Mouse (Mus musculus) T-helper 1 cell (primary cell): Measurements from ENCODE around the gene Pcna.

Source experiments
- in situ Hi-C: fragments of 300-600 bp; cut with MboI, MseI; formaldehyde crosslinking; loops from one replicate; pipeline ENCODE4 v1.15.1; 2025; ENCODE audit warnings: high pct_unique_total_duplicates

Gene Pcna

DNA sequence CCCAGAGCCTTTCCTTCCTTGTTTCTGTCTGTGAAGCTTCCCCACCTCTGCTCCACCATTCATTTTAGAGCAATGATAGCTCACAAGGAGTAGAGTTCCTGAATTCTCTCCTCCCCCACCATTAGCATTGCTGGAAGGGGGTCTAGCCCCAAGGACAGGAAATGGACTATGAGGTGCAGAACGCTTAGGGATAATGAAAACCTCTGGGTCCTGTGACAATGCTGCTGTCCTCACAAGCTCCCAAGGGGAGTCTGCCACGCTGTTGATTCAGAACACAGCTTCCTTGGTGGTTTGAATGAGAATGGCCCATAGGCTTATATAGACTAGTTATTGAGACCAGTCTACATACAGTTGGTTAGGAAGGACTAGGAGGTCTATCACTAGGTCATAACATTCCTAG, 17.8 kb downstream of the Pcna start:
- in situ Hi-C loops = loop anchor here (5.0 kb wide), 1 partner anchor 88 kb away; the partner anchor contains the start of gene Slc23a2

DNA sequence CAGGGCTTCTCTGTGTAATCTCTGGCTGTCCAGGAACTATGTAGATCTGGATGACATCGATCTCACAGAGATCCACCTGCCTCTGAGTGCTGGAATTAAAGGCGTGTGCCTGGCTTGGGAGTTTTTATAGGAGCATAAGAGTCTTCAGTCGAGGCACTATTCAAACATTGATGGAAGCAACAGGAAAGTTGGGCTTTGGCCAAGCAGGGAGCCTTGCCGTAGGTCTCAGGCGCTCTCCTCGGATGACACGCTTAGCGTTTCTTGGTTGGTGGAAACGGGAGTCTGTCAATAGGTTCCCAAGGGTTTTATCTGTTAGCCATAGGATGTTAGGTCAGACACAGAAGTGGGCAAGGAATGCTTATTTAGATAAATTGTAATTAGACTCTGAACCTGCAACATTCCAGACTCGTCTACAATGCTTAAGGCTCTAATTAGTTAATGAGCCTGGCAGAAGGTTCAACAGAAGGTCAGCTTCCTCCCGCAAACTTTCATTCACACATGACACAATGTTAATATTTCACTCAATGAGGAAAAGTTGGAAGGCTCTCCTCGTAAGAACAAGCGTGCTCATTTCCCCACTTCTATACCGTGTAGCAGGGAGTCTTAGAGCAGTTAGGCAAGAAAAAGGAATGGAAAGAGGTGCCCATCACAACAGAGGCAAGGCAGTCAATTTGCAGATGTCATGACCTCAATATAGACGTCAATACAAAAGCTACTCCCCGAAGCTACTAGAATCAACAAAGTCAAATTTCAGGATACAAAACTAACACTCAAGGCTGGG, 18.9 kb downstream of the Pcna start:
- in situ Hi-C loops = no loop called here

DNA sequence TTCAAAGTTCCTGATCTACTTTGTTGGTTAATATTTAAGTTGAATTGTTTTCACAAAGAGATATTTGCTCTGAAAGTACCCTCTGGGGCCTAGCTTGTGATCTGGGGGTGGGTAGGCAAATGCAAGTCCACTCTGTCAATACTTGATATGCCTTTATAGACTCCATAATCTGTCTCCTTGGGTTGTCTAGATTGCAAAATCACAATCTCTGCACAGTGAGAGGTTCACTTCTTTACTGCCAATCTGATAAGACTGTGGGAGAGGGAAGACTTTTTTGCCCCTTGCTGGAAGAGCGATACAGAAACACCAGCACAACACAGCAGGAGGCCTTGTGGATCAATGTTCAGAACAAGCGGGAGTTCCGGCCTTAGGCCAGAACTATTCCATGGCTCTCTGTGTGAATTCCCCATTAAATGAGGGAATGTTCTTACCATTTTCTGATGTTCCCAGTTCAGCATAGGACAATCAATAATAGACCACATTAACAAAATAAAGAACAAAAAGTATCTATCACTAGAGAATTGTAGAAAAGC, 20.6 kb downstream of the Pcna start:
- in situ Hi-C loops = no loop called here

DNA sequence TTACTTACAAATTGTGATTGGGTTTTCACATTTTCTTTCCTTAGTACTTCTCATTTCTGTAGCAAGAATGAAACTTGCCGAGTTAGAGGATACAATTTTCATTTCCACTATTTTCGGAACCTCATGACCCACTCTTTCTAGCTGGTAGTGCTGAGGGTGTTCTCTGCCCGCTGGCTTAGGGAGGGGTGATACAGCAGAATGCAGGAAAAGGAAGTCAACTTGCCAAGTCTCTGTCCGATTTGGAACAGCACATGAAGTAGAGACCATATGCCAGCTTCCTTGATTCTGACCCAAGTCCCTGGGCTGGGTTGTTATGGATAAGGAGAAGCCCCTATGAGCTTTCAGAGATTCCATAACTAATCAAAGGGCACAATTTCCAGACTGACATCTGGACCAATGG, 28.8 kb downstream of the Pcna start:
- in situ Hi-C loops = loop anchor here (5.0 kb wide), 1 partner anchor 62 kb away; no protein-coding TSS in a partner anchor

DNA sequence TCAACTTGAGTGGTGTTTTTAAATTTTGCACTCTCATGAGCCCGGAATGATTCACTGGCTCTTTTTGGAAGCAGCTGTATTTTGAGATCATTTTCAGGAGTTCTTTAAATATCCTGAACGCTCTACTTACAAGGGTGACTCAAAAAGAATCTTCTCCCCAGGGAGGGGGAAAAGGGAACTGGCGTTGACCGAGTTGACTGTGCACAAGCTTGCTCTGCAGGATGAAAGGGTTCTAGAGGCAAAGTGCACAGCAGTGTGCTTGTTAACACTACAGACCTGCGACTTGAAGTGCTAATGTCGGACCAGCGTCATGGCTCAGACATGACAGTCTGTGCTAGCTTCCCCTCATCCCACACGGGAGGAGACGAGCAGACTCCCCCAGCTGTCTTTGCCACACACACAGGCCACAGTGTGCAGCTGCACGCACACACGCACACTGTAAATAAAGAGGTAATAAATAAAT, 31.5 kb downstream of the Pcna start:
- in situ Hi-C loops = loop anchor here (5.0 kb wide), 1 partner anchor 59 kb away; no protein-coding TSS in a partner anchor

DNA sequence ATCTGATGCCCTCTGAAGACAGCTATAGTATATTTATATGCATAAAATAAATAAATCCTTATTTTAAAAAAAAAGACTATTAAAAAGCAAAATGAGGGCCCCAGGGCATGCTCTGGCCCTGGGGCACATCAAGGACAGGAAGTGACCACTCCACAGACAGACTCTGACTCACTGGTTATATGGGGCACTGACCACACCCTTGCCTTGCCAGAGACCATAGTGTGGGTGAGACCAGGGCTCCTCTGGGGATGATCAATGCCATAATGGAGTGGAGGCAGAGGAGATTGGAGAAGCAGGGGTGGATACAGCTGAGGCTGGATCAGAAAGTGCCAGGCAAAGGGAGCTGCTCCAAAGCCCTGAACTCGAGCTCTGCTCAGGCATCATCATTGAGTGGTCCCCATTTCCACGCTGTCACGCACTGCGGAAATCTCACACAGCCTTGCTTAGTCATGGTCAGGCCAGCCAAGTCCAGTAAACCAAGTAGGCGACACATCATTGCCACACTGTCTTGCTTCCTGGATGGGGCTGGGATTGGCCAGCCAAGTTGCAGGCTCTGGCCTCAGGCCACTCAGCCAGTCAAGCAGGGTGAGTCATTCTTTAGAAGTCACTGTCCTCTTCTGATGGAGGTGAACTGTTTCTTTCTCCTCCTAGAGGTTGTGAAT, 41.0 kb downstream of the Pcna start:
- in situ Hi-C loops = no loop called here

DNA sequence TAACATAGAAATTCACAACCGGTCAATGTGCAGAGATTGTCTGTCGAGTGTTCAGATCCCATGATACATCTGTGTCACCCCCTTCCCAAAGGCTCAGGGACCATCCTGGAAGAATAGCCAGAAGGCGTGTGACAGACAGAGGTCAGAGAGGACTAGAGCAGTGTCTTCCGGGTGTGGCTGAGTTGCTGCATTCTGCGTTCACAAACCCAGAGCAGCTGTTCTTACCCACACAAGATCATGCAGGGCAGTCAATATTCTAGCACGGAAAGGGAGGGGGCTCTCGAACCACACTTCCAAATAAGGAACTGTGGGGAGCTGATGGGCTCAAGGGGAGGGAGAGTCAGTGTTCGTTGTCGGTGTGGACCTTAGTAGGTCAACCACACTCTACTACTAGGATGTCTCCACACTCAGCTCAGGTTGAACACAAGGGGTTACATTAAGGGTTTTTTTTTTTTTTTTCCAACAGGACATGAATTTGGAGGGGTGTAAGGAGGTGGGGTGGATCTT, 42.3 kb downstream of the Pcna start:
- in situ Hi-C loops = no loop called here

DNA sequence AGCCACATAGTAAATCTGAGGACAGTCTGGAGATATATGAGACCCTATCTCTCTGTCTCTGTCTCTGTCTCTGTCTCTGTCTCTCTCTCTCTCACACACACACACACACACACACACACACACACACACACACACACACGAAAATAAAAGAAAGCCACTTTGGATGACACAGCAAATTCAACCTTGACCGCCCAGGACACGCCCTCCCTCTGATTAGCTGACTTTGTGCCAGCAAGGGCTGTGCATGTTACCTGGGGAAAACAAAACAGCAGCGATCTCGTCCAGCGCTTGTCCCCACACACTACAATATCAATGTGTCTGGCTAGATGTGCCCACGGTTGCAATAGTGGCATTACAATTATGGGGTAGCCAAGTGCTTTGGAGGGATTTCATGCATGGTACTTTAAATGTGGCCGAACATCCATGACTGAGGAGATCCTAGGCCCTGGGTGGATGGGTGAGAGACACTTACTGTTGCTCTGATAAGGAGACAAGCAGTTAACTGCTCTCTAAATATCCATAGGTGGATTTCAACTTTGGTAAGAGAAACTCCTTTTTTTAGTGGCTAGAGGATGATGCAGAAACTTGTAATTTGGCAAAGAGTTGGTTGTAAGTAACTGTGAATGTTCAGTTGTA, 44.8 kb downstream of the Pcna start:
- in situ Hi-C loops = no loop called here

DNA sequence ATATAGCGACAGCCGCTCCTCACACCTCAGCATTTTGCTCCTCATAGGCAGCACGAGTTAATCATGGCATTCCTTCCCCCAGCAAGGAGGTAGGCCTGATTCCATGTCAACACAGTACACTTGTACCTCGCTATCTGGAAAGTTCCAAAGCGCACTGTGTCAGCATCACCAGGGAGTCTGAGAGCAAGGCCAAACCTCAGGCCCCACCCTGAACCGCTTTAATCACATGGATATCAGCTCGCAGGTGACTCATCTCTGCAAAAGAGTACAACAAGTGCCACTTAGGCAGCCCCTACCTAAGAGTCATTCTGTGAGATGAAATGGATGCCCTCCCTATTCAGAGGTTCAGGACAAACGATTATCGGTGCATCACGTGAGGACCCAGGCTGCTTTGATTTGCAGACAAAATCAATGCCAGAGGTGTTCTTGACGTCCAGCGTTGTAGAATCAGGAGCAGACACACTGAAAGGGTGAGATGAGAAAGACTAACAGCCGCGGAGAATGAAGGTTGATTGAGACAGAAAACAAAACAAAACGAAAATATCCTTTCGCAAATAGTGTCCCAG, 46.7 kb downstream of the Pcna start:
- in situ Hi-C loops = no loop called here

DNA sequence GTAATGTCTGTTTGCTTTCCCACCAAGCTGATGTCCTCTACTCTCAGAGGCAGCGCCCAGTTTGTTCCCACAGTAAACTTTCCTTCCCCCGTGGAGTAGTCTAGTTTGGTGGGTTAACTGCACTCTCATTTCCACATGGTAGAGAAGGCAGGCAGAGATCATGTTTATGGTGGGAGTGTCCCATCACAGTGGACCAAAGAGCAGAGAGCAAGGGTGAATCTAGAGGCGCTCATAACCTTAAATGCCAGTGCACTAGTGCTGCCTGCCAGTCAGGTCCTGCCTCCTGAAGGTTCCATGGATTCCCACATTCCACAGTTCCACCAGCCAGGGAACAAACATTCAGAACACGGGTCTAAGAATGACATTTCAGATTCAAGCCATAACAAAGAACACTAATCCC, 47.6 kb downstream of the Pcna start:
- in situ Hi-C loops = no loop called here

DNA sequence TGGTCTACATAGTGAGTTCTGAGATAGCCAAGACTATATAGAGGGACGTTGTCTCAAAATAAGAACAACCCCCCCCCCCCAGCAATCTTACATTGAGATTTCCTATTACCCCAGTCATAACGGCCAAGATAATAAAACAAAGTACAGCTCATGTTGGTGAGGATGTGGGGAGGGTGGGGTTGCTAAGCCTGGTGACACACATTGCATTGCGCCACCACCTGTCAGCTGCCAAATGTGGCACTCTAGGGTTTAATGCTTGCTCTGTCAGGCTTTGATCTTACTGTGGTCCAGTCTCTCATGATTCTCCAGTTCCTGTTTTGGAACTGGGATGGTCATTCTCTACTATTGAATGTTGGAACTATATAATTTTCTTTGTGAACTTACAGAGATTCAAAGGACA, 49.3 kb downstream of the Pcna start:
- in situ Hi-C loops = no loop called here

DNA sequence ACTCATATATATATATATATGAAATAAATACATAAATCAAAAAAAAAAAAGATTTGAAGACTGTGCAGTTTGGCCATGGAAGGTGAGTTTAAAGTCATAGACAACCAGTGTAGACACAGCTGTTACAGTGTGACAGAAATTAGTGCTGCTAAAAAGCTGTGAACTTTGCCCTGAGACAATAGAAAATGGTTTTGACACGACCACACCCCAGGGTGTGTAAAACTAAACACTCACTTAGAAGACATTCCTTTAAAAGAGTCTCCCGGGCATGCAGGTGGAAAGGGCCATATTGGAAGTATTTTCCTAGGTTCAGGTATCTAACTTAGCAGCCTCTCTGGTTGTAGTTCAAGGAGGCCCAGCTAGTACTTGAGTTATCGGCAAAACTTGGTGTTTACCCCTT, 49.9 kb downstream of the Pcna start:
- in situ Hi-C loops = no loop called here
